Mouse (Mus musculus): Measurements from ENCODE around the gene Itgb4. TPM values are rescaled to one million over a fixed set of nuclear protein-coding genes. Genes with fewer than 3 reads are reported as not detected.

Itgb4 gene
- polyA plus RNA-seq, 1 experiment from 2014 or later: 0.23 TPM

DNA sequence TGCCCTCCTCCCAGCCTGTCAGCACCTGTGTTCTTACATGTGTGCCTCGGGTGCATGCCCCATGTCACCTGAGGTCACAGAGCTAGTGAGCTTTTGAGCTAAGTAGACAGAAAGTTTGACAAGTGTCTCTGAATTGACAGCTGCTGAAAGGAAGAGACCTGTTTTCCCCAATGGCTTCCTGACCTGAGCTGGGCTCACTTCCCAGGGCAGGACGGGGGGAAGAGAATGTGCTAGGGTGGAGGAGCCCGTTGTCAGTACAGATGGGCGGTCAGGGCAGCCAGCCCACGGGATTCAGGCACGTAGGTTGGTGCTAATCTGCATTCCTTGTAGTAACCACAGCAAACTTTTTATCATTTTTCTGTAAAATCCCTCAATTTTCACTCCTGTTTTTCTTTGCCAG is 66.1 kb downstream of the Itgb4 start:
- Histone ChIP-seq H3K9ac (ENCODE audit: low read length) (no peak overlapping the region), H3K36me3 (ENCODE audit: control insufficient read depth, insufficient read depth, low read length) (peaks cover 15% of the 10 kb centered on the region), H3K4me3 (ENCODE audit: low read depth, low read length) (no peak overlapping the region), H3K4me1 (ENCODE audit: control insufficient read depth, insufficient read depth, low read length) (no peaks in the 10 kb centered on the region), H3K9me3 (ENCODE audit: control insufficient read depth, low read length) (no peaks in the 10 kb centered on the region), H3K27me3 (ENCODE audit: control insufficient read depth, insufficient read depth, low read length) (no peaks in the 10 kb centered on the region), H3K4me2 (no peak overlapping the region), H3K27ac (ENCODE audit: low read depth, low read length) (no peak overlapping the region)
- DNase-seq (ENCODE audit: low spot score, missing footprints) (no peak), ATAC-seq (ENCODE audit: low FRiP score) (no peak)
- WGBS: 99% methylated on average over 6 of the region's 6 CpGs

DNA sequence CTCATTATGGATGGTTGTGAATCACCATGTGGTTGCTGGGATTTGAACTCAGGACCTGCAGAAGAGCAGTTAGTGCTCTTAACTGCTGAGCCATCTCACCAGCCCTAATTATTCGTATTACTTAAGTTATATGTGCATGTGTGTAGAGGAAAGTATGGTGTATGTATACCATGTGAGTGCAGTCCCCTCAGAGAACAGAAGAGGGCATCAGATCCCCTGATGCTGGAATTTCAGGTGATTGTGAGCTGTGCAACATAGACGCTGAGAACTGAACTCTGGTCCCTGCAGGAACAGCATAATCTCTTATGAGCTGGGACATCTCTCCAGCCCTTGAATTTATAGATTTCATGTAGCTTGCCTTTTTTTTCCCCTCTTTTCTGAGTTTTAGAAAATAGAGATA is 67.3 kb downstream of the Itgb4 start:
- Histone ChIP-seq H3K27me3 (ENCODE audit: control insufficient read depth, insufficient read depth, low read length) (no peaks in the 10 kb centered on the region), H3K36me3 (ENCODE audit: control insufficient read depth, insufficient read depth, low read length) (peaks cover 15% of the 10 kb centered on the region), H3K27ac (ENCODE audit: low read depth, low read length) (no peak overlapping the region), H3K9me3 (ENCODE audit: control insufficient read depth, low read length) (no peaks in the 10 kb centered on the region), H3K4me3 (ENCODE audit: low read depth, low read length) (no peak overlapping the region), H3K9ac (ENCODE audit: low read length) (no peak overlapping the region), H3K4me1 (ENCODE audit: control insufficient read depth, insufficient read depth, low read length) (no peaks in the 10 kb centered on the region), H3K4me2 (no peak overlapping the region)
- WGBS: 94% methylated on average over 2 of the region's 2 CpGs
- no peak for ATAC-seq (ENCODE audit: low FRiP score)
- DNase-seq (ENCODE audit: low spot score, missing footprints): no peak

DNA sequence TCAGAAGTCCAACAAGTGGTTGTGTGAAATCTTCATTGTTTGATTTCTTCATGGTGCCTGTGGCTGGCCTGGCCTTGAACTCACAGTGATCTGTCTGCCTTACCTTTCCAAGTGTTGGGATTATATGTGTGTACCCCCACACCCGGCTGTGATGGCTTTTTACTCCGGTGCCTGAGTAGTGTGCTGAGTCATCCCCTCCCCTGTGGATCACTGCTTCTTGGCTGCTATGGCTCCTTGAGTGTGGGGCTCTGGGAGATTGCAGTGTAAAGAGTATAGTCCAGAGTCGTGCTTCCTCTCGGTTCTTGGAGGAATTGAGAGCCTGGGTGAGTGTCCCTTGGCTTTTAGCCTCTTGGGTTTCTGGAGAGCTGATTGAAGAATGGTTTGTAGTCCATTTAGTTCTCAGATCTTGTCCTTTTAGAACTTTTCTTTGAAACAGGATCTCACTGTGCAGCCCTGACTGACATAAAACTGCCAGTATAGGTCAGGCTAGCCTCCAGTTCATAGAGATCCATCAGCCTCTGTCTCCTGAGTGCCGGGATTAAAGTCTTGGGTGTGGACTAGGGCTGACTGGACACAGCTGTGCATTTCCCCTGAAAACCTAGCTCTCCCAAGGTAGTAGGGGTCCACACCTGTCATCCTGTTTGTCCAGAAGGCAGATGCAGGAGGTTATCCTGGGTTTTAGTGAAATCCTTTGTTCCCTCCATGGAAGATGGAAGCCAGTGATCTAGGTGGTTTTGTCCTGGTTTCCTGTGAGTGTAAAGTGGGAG is 68.0 kb downstream of the Itgb4 start:
- H3K4me1 ChIP-seq (ENCODE audit: control insufficient read depth, insufficient read depth, low read length): no peaks in the 10 kb centered on the region
- H3K36me3 ChIP-seq (ENCODE audit: control insufficient read depth, insufficient read depth, low read length): peaks cover 15% of the 10 kb centered on the region
- no peak for ATAC-seq (ENCODE audit: low FRiP score)
- no peaks in the 10 kb centered on the region for H3K9me3 ChIP-seq (ENCODE audit: control insufficient read depth, low read length)
- H3K27me3 ChIP-seq (ENCODE audit: control insufficient read depth, insufficient read depth, low read length): no peaks in the 10 kb centered on the region
- H3K27ac ChIP-seq (ENCODE audit: low read depth, low read length): no peak overlapping the region
- WGBS: 92% methylated on average over 5 of the region's 5 CpGs
- no peak overlapping the region for H3K9ac ChIP-seq (ENCODE audit: low read length)
- H3K4me2 ChIP-seq: no peak overlapping the region
- DNase-seq (ENCODE audit: low spot score, missing footprints): no peak
- no peak overlapping the region for H3K4me3 ChIP-seq (ENCODE audit: low read depth, low read length)

DNA sequence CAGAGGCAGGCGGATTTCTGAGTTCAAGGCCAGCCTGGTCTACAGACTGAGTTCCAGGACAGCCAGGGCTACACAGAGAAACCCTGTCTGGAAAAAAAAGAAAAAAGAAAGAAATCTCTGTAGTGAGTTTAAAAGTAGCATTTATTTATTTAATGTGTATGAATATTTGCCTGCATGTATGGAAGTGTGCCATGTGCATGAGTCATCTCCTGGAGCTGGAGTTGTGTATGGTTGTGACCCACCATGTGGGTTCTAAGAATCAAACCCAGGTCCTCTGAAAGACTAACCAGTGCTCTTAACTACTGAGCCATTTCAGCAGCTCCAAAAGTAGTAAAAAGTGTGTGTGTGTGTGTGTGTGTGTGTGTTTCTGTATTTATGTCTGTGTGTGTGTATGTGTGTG is 68.8 kb downstream of the Itgb4 start:
- H3K4me3 ChIP-seq (ENCODE audit: low read depth, low read length): no peak overlapping the region
- H3K4me1 ChIP-seq (ENCODE audit: control insufficient read depth, insufficient read depth, low read length): no peaks in the 10 kb centered on the region
- H3K9ac ChIP-seq (ENCODE audit: low read length): no peak overlapping the region
- no peak for DNase-seq (ENCODE audit: low spot score, missing footprints)
- no peak overlapping the region for H3K4me2 ChIP-seq
- ATAC-seq (ENCODE audit: low FRiP score): no peak
- no peak overlapping the region for H3K27ac ChIP-seq (ENCODE audit: low read depth, low read length)
- 96% methylated on average over 1 of the region's 1 CpGs for WGBS
- H3K9me3 ChIP-seq (ENCODE audit: control insufficient read depth, low read length): no peaks in the 10 kb centered on the region
- H3K27me3 ChIP-seq (ENCODE audit: control insufficient read depth, insufficient read depth, low read length): no peaks in the 10 kb centered on the region
- peaks cover 18% of the 10 kb centered on the region for H3K36me3 ChIP-seq (ENCODE audit: control insufficient read depth, insufficient read depth, low read length)

DNA sequence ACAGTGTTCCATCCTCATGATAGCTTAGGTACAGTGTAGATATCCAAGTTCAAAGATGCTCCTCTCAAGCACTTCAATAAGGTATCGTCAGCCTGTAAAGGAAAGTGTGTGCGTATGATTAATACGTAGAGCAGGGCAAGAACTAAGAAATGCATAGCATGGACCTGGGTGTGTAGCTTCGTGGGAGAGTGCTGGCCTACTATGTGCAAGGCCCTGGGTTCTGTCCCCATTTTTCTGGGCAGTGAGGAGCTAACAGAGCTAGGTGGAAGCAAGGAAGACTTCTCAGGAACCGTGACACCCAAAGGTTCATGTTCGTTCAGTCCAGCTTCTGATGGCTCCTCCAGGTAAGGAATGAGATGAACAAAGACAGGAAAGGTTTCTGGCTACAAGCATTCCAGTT is 70.7 kb downstream of the Itgb4 start:
- H3K27me3 ChIP-seq (ENCODE audit: control insufficient read depth, insufficient read depth, low read length): no peaks in the 10 kb centered on the region
- ATAC-seq (ENCODE audit: low FRiP score): no peak
- H3K9ac ChIP-seq (ENCODE audit: low read length): no peak overlapping the region
- no peak overlapping the region for H3K27ac ChIP-seq (ENCODE audit: low read depth, low read length)
- no peak overlapping the region for H3K4me3 ChIP-seq (ENCODE audit: low read depth, low read length)
- H3K9me3 ChIP-seq (ENCODE audit: control insufficient read depth, low read length): no peaks in the 10 kb centered on the region
- H3K36me3 ChIP-seq (ENCODE audit: control insufficient read depth, insufficient read depth, low read length): peaks cover 26% of the 10 kb centered on the region
- WGBS: 96% methylated on average over 6 of the region's 6 CpGs
- no peak overlapping the region for H3K4me2 ChIP-seq
- H3K4me1 ChIP-seq (ENCODE audit: control insufficient read depth, insufficient read depth, low read length): no peaks in the 10 kb centered on the region
- DNase-seq (ENCODE audit: low spot score, missing footprints): no peak

DNA sequence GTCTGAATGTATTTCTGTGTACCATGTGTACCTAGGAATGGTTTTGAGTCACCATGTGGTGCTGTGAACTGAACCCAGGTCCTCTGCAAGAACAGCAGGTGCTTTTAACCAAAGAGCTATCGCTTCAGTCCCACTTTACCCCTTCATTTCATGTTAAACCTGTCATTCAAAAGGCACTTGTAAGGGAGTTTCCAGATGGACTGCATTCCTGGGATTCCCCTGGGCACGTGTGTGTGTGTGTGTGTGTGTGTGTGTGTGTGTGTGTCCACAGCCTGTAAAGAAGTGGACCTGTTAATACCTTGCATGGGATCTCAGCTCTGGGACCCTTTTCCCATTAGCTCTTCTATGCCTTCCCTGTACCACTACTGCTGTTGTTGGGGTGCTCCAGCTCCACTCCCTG is 75.1 kb downstream of the Itgb4 start:
- no peak for DNase-seq (ENCODE audit: low spot score, missing footprints)
- Histone ChIP-seq H3K4me2 (no peak overlapping the region), H3K9me3 (ENCODE audit: control insufficient read depth, low read length) (no peaks in the 10 kb centered on the region), H3K9ac (ENCODE audit: low read length) (no peak overlapping the region), H3K4me1 (ENCODE audit: control insufficient read depth, insufficient read depth, low read length) (no peaks in the 10 kb centered on the region), H3K36me3 (ENCODE audit: control insufficient read depth, insufficient read depth, low read length) (peaks cover 45% of the 10 kb centered on the region), H3K27me3 (ENCODE audit: control insufficient read depth, insufficient read depth, low read length) (no peaks in the 10 kb centered on the region), H3K27ac (ENCODE audit: low read depth, low read length) (no peak overlapping the region), H3K4me3 (ENCODE audit: low read depth, low read length) (no peak overlapping the region)
- no peak for ATAC-seq (ENCODE audit: low FRiP score)
- WGBS: 94% methylated on average over 2 of the region's 2 CpGs

DNA sequence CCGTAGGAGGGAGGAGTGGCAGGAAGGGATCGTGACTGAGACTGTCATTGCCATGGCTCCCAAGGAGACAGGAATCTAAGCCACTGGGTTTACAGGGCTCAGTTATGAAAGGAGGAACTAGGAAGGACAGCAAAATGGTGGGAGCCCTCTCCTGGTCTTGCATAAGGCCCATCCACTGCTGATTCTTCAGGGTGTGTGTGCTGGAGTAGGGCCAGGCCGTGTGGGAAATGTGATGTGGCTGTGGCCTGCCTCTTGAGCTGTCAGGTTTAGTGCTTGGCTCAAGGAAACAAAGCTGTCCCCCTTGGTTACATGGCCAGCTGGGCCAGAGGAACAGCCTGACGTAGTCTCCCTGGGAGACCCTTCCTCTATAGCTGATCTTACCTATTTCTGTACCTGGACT is 75.7 kb downstream of the Itgb4 start:
- 88% methylated on average over 4 of the region's 4 CpGs for WGBS
- no peak for ATAC-seq (ENCODE audit: low FRiP score)

DNA sequence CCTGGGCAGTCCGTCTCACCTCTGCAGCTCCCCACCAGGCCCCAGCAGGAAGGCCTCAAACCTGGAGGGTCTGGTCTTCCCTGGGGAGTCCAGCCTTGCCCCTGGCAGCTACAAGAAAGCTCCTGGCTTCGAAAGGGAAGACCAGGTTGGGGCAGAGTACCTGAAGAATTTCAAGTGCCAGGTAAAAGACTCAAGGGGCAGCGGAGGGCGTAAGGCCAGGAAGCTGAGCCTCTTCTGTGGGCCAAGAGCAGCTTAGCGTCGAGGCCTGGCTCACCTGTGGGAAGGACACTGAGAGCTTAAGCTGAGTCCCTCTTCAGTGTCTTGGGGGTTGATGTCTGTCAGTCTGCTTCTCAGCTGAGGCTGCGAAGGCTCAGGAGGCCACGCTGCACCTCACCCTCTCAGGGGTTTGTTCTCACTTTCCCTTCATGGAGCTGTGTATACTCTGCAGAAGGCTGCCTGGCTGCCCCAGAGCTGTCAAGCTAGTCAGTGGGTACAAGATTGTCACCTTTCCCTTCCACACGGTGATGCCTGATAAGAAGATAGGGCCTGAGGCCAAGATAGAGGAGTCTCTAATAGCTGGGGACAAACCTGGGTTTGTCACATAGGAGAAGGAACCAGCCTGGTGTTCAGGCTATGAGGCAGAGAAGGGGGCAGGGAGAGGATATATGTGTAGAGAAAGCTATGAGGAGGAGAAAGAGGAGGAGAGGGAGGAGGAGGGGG is 79.2 kb downstream of the Itgb4 start:
- H3K36me3 ChIP-seq (ENCODE audit: control insufficient read depth, insufficient read depth, low read length): peaks cover 62% of the 10 kb centered on the region
- H3K9ac ChIP-seq (ENCODE audit: low read length): no peak overlapping the region
- no peaks in the 10 kb centered on the region for H3K9me3 ChIP-seq (ENCODE audit: control insufficient read depth, low read length)
- ATAC-seq (ENCODE audit: low FRiP score): no peak
- no peaks in the 10 kb centered on the region for H3K27me3 ChIP-seq (ENCODE audit: control insufficient read depth, insufficient read depth, low read length)
- DNase-seq (ENCODE audit: low spot score, missing footprints): no peak
- H3K27ac ChIP-seq (ENCODE audit: low read depth, low read length): no peak overlapping the region
- no peaks in the 10 kb centered on the region for H3K4me1 ChIP-seq (ENCODE audit: control insufficient read depth, insufficient read depth, low read length)
- no peak overlapping the region for H3K4me2 ChIP-seq
- H3K4me3 ChIP-seq (ENCODE audit: low read depth, low read length): no peak overlapping the region
- WGBS: 97% methylated on average over 9 of the region's 9 CpGs

More for the DNA sequence above, 75.7 kb downstream of the Itgb4 start:
- H3K9me3 ChIP-seq (ENCODE audit: control insufficient read depth, low read length): no peaks in the 10 kb centered on the region
- no peak overlapping the region for H3K4me3 ChIP-seq (ENCODE audit: low read depth, low read length)
- H3K9ac ChIP-seq (ENCODE audit: low read length): no peak overlapping the region
- H3K36me3 ChIP-seq (ENCODE audit: control insufficient read depth, insufficient read depth, low read length): peaks cover 46% of the 10 kb centered on the region
- no peak overlapping the region for H3K27ac ChIP-seq (ENCODE audit: low read depth, low read length)
- no peaks in the 10 kb centered on the region for H3K4me1 ChIP-seq (ENCODE audit: control insufficient read depth, insufficient read depth, low read length)
- H3K4me2 ChIP-seq: no peak overlapping the region
- DNase-seq (ENCODE audit: low spot score, missing footprints): no peak
- no peaks in the 10 kb centered on the region for H3K27me3 ChIP-seq (ENCODE audit: control insufficient read depth, insufficient read depth, low read length)

DNA sequence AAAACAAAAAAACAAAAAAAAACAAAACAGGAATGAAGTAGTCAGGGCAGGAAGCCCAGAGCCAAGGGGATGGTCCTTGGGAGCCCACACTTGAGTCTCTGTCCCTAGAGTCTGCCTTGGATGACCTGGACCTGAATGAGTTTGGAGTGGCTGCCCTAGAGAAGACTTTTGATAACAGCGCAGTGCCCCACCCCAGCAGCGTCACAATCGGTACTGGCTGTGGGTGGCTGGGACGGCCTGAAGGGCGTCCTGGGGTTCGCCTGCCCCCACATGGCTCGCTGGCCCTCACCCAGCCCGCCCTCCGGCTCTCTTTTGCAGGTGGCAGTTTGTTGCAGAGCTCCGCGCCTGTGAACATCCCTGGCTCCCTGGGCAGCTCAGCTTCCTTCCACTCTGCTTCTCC is 81.4 kb downstream of the Itgb4 start:
- Histone ChIP-seq H3K4me1 (ENCODE audit: control insufficient read depth, insufficient read depth, low read length) (no peaks in the 10 kb centered on the region), H3K27me3 (ENCODE audit: control insufficient read depth, insufficient read depth, low read length) (no peaks in the 10 kb centered on the region), H3K4me3 (ENCODE audit: low read depth, low read length) (no peak overlapping the region), H3K4me2 (no peak overlapping the region), H3K9ac (ENCODE audit: low read length) (no peak overlapping the region), H3K9me3 (ENCODE audit: control insufficient read depth, low read length) (no peaks in the 10 kb centered on the region), H3K36me3 (ENCODE audit: control insufficient read depth, insufficient read depth, low read length) (peaks cover 58% of the 10 kb centered on the region), H3K27ac (ENCODE audit: low read depth, low read length) (no peak overlapping the region)
- WGBS: 90% methylated on average over 11 of the region's 11 CpGs
- ATAC-seq (ENCODE audit: low FRiP score) (no peak), DNase-seq (ENCODE audit: low spot score, missing footprints) (no peak)
